Mouse (Mus musculus) lung, postnatal 0 days (tissue): ENCODE data around the gene Arx.

ENCODE experiments used
- CTCF ChIP-seq: IDR thresholded peaks from 2 replicates; pipeline ENCODE4 v1.5.1; 2016; ENCODE audit warnings: antibody characterized with exemption, mild to moderate bottlenecking
- EP300 ChIP-seq: IDR thresholded peaks from 2 replicates; pipeline ENCODE4 v1.6.1; 2016; ENCODE audit warnings: antibody characterized with exemption, mild to moderate bottlenecking, control low read depth

DNA sequence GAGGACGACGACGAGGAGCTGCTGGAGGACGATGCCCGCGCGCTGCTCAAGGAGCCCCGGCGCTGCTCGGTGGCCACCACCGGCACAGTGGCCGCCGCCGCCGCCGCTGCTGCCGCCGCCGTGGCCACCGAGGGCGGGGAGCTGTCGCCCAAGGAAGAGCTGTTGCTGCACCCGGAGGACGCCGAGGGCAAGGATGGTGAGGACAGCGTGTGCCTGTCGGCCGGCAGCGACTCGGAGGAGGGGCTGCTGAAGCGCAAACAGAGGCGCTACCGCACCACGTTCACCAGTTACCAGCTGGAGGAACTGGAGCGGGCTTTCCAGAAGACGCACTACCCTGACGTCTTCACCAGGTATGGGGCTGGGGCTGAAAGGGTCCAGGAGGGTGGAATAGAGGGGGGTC lies 2.8 kb downstream of the Arx start:
- TF ChIP-seq CTCF (no peak), EP300 (no peak)
